Mouse (Mus musculus): ENCODE results near the gene Slc35d2. TPM values are rescaled to one million over a fixed set of nuclear protein-coding genes. Genes with fewer than 3 reads are reported as not detected.

Slc35d2 gene
- polyA plus RNA-seq, 1 experiment, result 2.5 TPM

DNA sequence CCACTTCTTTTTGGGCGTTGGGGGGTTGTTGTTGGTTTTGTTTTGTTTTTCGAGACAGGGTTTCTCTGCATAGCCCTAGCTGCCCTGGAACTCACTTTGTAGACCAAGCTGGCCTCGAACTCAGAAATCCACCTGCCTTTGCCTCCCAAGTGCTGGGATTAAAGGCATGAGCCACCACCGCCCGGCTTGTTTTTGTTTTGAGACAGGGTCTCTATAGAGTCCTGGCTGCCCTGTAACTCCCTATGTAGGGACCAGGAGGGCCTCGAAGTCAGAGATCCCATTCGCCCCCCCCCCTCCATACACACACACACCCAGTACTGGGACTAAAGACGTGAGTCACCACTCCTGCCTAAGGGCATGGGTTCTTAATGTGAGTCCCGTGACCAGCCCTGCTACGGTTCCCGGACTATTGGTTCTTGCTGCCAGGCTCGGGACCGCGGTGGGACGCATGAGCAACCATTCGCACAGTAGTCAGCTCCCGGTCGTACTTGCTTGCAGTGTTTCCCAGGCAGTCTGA lies 24.6 kb upstream of the Slc35d2 start:
- peaks cover 34% of the 10 kb centered on the region for H3K79me2 ChIP-seq (ENCODE audit: control insufficient read depth, insufficient read depth)
- TF ChIP-seq MYOG (IDR thresholded peaks at IDR 0.05; ENCODE audit: control insufficient read depth in 1 of 3, insufficient read depth in 1 of 3, insufficient read length in 2 of 3, low read depth in 2 of 3), result no peak
- no peak for TF ChIP-seq E2F4 (IDR thresholded peaks at IDR 0.05; ENCODE audit: insufficient read depth)
- peak; percentile 57 for TF ChIP-seq POLR2A (IDR thresholded peaks at IDR 0.05; ENCODE audit: insufficient read length, low read depth)
- no peaks in the 10 kb centered on the region for H3K27me3 ChIP-seq (ENCODE audit: control insufficient read depth, insufficient read depth, insufficient read length)
- H3K36me3 ChIP-seq (ENCODE audit: control insufficient read depth, insufficient read depth), result no peaks in the 10 kb centered on the region
- peak overlapping the region; percentile 86 for H3K4me2 ChIP-seq (ENCODE audit: low read depth)
- no peak overlapping the region for H3ac ChIP-seq (ENCODE audit: control insufficient read depth, insufficient read length)
- peak overlapping the region; percentile 37 for H3K4me3 ChIP-seq

GRCm38 (mm10) chr13:64153083-64153682 lies 24.0 kb upstream of the Slc35d2 start, which contains the start of gene Zfp367:
Gene Zfp367, minus strand, starts transcription at chr13:64153202.
- H3K79me2 ChIP-seq (ENCODE audit: control insufficient read depth, insufficient read depth), result peaks cover 41% of the 10 kb centered on the region
- no peaks in the 10 kb centered on the region for H3K36me3 ChIP-seq (ENCODE audit: control insufficient read depth, insufficient read depth)
- H3K4me2 ChIP-seq (ENCODE audit: low read depth), result peak within 1 kb of the TSS; percentile 87
- H3K4me3 ChIP-seq, result peak within 1 kb of the TSS; percentile 37
- TF ChIP-seq POLR2A (IDR thresholded peaks at IDR 0.05; ENCODE audit: insufficient read length, low read depth) (peak; percentile 12), E2F4 (IDR thresholded peaks at IDR 0.05; ENCODE audit: insufficient read depth) (peak; percentile 96), TCF3 (IDR thresholded peaks at IDR 0.05; ENCODE audit: insufficient read length, low read depth) (no peak), MAX (IDR thresholded peaks at IDR 0.05; ENCODE audit: low read depth) (no peak), SRF (IDR thresholded peaks at IDR 0.05; ENCODE audit: control insufficient read depth, insufficient read length, low read depth) (peak; percentile 8), MYOG (IDR thresholded peaks at IDR 0.05; ENCODE audit: control insufficient read depth in 1 of 3, insufficient read depth in 1 of 3, insufficient read length in 2 of 3, low read depth in 2 of 3) (peak in 1 of 3 experiments; percentile 4)
- no peaks in the 10 kb centered on the region for H3K27me3 ChIP-seq (ENCODE audit: control insufficient read depth, insufficient read depth, insufficient read length)
- peak within 1 kb of the TSS; percentile 40 for H3ac ChIP-seq (ENCODE audit: control insufficient read depth, insufficient read length)

DNA sequence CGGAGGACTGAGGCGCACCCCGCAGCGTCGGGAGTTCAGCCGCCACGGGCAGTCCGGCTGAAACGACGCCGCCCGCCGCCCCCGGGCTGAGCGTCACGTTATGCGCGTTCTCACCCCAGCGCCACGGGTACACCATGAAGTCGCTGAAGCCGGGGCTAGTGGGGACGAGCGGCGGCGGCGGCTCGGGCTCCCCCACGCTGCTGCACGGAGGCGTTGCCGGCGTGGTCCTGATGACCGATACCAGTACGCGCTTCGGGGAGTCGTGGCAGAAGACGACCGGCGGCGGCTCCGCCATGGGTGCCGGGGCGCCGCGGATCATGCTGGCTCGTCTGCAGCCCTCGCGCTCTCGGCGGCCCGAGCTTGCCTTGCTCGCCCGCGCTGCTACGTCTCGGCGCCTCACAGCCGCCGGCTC lies 23.5 kb upstream of the Slc35d2 start:
- TF ChIP-seq CEBPB (IDR thresholded peaks at IDR 0.05; ENCODE audit: insufficient read depth, poor library complexity, severe bottlenecking), result no peak
- TF ChIP-seq MYOD1 (IDR thresholded peaks at IDR 0.05; ENCODE audit: control insufficient read depth in 1 of 3, insufficient read length in 2 of 3, low read depth in 2 of 3), result no peak
- TF ChIP-seq POLR2A (IDR thresholded peaks at IDR 0.05; ENCODE audit: insufficient read length, low read depth), result no peak
- no peak for TF ChIP-seq POLR2AphosphoS2 (IDR thresholded peaks at IDR 0.05; ENCODE audit: insufficient read length, low read depth)
- no peak for TF ChIP-seq USF1 (IDR thresholded peaks at IDR 0.05; ENCODE audit: low read depth)
- TF ChIP-seq MAX (IDR thresholded peaks at IDR 0.05; ENCODE audit: low read depth), result no peak
- TF ChIP-seq TCF12 (IDR thresholded peaks at IDR 0.05; ENCODE audit: insufficient read depth, poor library complexity, severe bottlenecking), result no peak
- no peak for TF ChIP-seq E2F4 (IDR thresholded peaks at IDR 0.05; ENCODE audit: insufficient read depth)
- TF ChIP-seq TCF3 (IDR thresholded peaks at IDR 0.05; ENCODE audit: insufficient read length, low read depth), result no peak
- TF ChIP-seq MYOG (IDR thresholded peaks at IDR 0.05; ENCODE audit: control insufficient read depth in 1 of 3, insufficient read depth in 1 of 3, insufficient read length in 2 of 3, low read depth in 2 of 3), result no peak
- TF ChIP-seq SRF (IDR thresholded peaks at IDR 0.05; ENCODE audit: control insufficient read depth, insufficient read length, low read depth), result no peak
- TF ChIP-seq REST (IDR thresholded peaks at IDR 0.05; ENCODE audit: insufficient read depth, insufficient read length), result no peak
- peak overlapping the region; percentile 37 for H3K4me3 ChIP-seq
- peak overlapping the region; percentile 40 for H3ac ChIP-seq (ENCODE audit: control insufficient read depth, insufficient read length)
- no peaks in the 10 kb centered on the region for H3K36me3 ChIP-seq (ENCODE audit: control insufficient read depth, insufficient read depth)
- H3K27me3 ChIP-seq (ENCODE audit: control insufficient read depth, insufficient read depth, insufficient read length), result no peaks in the 10 kb centered on the region
- H3K4me2 ChIP-seq (ENCODE audit: low read depth), result peak overlapping the region; percentile 54
- H3K79me2 ChIP-seq (ENCODE audit: control insufficient read depth, insufficient read depth), result peaks cover 46% of the 10 kb centered on the region

GRCm38 (mm10) chr13:64152241-64152669 lies 23.1 kb upstream of the Slc35d2 start:
- Histone ChIP-seq H3K4me2 (ENCODE audit: low read depth) (peak overlapping the region; percentile 87), H3ac (ENCODE audit: control insufficient read depth, insufficient read length) (peak overlapping the region; percentile 40), H3K4me3 (peak overlapping the region; percentile 37), H3K27me3 (ENCODE audit: control insufficient read depth, insufficient read depth, insufficient read length) (no peaks in the 10 kb centered on the region), H3K36me3 (ENCODE audit: control insufficient read depth, insufficient read depth) (no peaks in the 10 kb centered on the region), H3K79me2 (ENCODE audit: control insufficient read depth, insufficient read depth) (peaks cover 50% of the 10 kb centered on the region)
- TF ChIP-seq SRF (IDR thresholded peaks at IDR 0.05; ENCODE audit: control insufficient read depth, insufficient read length, low read depth), result no peak
- TF ChIP-seq CEBPB (IDR thresholded peaks at IDR 0.05; ENCODE audit: insufficient read depth, poor library complexity, severe bottlenecking), result no peak
- peak; percentile 77 for TF ChIP-seq POLR2AphosphoS2 (IDR thresholded peaks at IDR 0.05; ENCODE audit: insufficient read length, low read depth)
- TF ChIP-seq TCF3 (IDR thresholded peaks at IDR 0.05; ENCODE audit: insufficient read length, low read depth), result peak; percentile 82
- peak; percentile 79 for TF ChIP-seq POLR2A (IDR thresholded peaks at IDR 0.05; ENCODE audit: insufficient read length, low read depth)
- peak; percentile 86 for TF ChIP-seq USF1 (IDR thresholded peaks at IDR 0.05; ENCODE audit: low read depth)
- TF ChIP-seq MYOD1 (IDR thresholded peaks at IDR 0.05; ENCODE audit: control insufficient read depth in 1 of 3, insufficient read length in 2 of 3, low read depth in 2 of 3), result peak in 2 of 3 experiments; percentile 92 to 99
- TF ChIP-seq E2F4 (IDR thresholded peaks at IDR 0.05; ENCODE audit: insufficient read depth), result peak; percentile 53
- TF ChIP-seq TCF12 (IDR thresholded peaks at IDR 0.05; ENCODE audit: insufficient read depth, poor library complexity, severe bottlenecking), result peak; percentile 52
- TF ChIP-seq REST (IDR thresholded peaks at IDR 0.05; ENCODE audit: insufficient read depth, insufficient read length), result no peak
- peak in 2 of 3 experiments; percentile 92 to 96 for TF ChIP-seq MYOG (IDR thresholded peaks at IDR 0.05; ENCODE audit: control insufficient read depth in 1 of 3, insufficient read depth in 1 of 3, insufficient read length in 2 of 3, low read depth in 2 of 3)

DNA sequence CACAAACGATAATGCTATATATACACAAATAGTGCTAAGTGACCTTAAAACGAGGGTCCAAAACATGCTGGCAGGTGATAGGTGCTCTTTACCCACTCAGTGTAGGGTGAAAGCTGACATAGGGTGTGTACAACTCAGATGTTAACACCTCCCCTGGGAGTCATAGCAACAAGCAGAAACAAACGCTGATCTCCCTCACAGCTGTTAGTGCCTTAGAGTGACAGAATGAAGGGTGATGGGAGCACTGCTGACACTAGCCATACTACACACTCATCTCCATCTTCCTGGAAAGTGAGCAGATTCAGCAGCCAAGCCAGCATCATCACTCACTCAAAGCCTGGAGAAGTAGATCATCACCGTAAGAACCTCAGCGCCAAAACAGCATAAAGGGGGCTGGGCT lies 21.0 kb upstream of the Slc35d2 start:
- TF ChIP-seq MYOD1 (IDR thresholded peaks at IDR 0.05; ENCODE audit: control insufficient read depth in 1 of 3, insufficient read length in 2 of 3, low read depth in 2 of 3), result peak; percentile 30 to 84 (median 48)
- no peak for TF ChIP-seq USF1 (IDR thresholded peaks at IDR 0.05; ENCODE audit: low read depth)
- H3K4me3 ChIP-seq, result no peak overlapping the region
- no peak overlapping the region for H3ac ChIP-seq (ENCODE audit: control insufficient read depth, insufficient read length)
- no peaks in the 10 kb centered on the region for H3K27me3 ChIP-seq (ENCODE audit: control insufficient read depth, insufficient read depth, insufficient read length)
- no peaks in the 10 kb centered on the region for H3K36me3 ChIP-seq (ENCODE audit: control insufficient read depth, insufficient read depth)
- no peak overlapping the region for H3K4me2 ChIP-seq (ENCODE audit: low read depth)
- H3K79me2 ChIP-seq (ENCODE audit: control insufficient read depth, insufficient read depth), result peaks cover 61% of the 10 kb centered on the region

Data from myocyte (in vitro differentiated cells).